Mouse (Mus musculus) liver, embryonic 13.5 days (tissue): Measurements from ENCODE around the gene Tmx1. TPM values are rescaled to one million over a fixed set of nuclear protein-coding genes. Genes with fewer than 3 reads are reported as not detected.
A peak's percentile ranks its signal among the peaks of the same experiment; 100 is the strongest.

ENCODE experiments used
- ATAC-seq: fragments of 200-750 bp; cut with Nextera tagmentation; 2 replicates; pipeline ENCODE4 v1.8.0; 2017; ENCODE audit warnings: low read depth, mild to moderate bottlenecking, moderate number of reproducible peaks, moderate library complexity
- DNase-seq: peaks from one replicate; pipeline ENCODE4 v3.0.0; 2022
- H3K27ac ChIP-seq: fragments of 300-500 bp; sonication (generic); 2 replicates; pipeline ENCODE4 v1.5.1; 2015; ENCODE audit warnings: moderate library complexity, mild to moderate bottlenecking, inconsistent platforms
- H3K27me3 ChIP-seq: fragments of 300-500 bp; sonication (generic); 2 replicates; pipeline ENCODE4 v1.6.1; 2015; ENCODE audit warnings: mild to moderate bottlenecking, inconsistent platforms
- H3K36me3 ChIP-seq: fragments of 300-500 bp; sonication (generic); 2 replicates; pipeline ENCODE4 v1.6.1; 2015; ENCODE audit warnings: mild to moderate bottlenecking, inconsistent platforms
- H3K4me1 ChIP-seq: fragments of 300-500 bp; sonication (generic); replicated peaks from 2 replicates; pipeline ENCODE4 v1.6.1; 2015; ENCODE audit warnings: inconsistent platforms
- H3K4me2 ChIP-seq: fragments of 300-500 bp; sonication (generic); 2 replicates; pipeline ENCODE4 v1.6.1; 2015; ENCODE audit warnings: inconsistent platforms, mild to moderate bottlenecking, moderate library complexity
- H3K4me3 ChIP-seq: fragments of 300-500 bp; sonication (generic); replicated peaks from 2 replicates; pipeline ENCODE4 v1.5.1; 2015; ENCODE audit warnings: mild to moderate bottlenecking, inconsistent platforms
- H3K9ac ChIP-seq: fragments of 300-500 bp; sonication (generic); 2 replicates; pipeline ENCODE4 v1.6.1; 2015; ENCODE audit warnings: mild to moderate bottlenecking, inconsistent platforms
- H3K9me3 ChIP-seq: fragments of 300-500 bp; sonication (generic); replicated peaks from 2 replicates; pipeline ENCODE4 v1.6.1; 2016; ENCODE audit warnings: inconsistent platforms
- WGBS: fragments of 180-500 bp; shearing (Covaris S2); methylation state at CpG from one replicate; pipeline ENCODE4 v1.1.7; 2015; ENCODE audit not compliant: insufficient replicate concordance; 5-methylcytosine and 5-hydroxymethylcytosine counted together
- polyA plus RNA-seq: library from polyadenylated mRNA; unstranded; fragments of >200 nt; fragmentation: Nextera tagmentation; extraction: Ambion mirVana; gene quantifications from 2 replicates; pipeline ENCODE4 v1.2.1, GENCODE M21; 2015

Gene Tmx1
- polyA plus RNA-seq, 1 experiment from 2014 or later, result 136 TPM

- H3K4me2 ChIP-seq, result no peak overlapping the region
- H3K9ac ChIP-seq, result no peak overlapping the region
- no peaks in the 10 kb centered on the region for H3K27me3 ChIP-seq
- no peak overlapping the region for H3K4me3 ChIP-seq
- H3K4me1 ChIP-seq, result no peaks in the 10 kb centered on the region
- no peaks in the 10 kb centered on the region for H3K36me3 ChIP-seq
- no peak overlapping the region for H3K27ac ChIP-seq
- WGBS, result 78% methylated on average over 10 of the region's 10 CpGs
- no peak for DNase-seq
- ATAC-seq, result no peak
- no peaks in the 10 kb centered on the region for H3K9me3 ChIP-seq
Observed at GRCm38 (mm10) chr12:70492441-70492840, 39.5 kb downstream of the Tmx1 start.

DNA sequence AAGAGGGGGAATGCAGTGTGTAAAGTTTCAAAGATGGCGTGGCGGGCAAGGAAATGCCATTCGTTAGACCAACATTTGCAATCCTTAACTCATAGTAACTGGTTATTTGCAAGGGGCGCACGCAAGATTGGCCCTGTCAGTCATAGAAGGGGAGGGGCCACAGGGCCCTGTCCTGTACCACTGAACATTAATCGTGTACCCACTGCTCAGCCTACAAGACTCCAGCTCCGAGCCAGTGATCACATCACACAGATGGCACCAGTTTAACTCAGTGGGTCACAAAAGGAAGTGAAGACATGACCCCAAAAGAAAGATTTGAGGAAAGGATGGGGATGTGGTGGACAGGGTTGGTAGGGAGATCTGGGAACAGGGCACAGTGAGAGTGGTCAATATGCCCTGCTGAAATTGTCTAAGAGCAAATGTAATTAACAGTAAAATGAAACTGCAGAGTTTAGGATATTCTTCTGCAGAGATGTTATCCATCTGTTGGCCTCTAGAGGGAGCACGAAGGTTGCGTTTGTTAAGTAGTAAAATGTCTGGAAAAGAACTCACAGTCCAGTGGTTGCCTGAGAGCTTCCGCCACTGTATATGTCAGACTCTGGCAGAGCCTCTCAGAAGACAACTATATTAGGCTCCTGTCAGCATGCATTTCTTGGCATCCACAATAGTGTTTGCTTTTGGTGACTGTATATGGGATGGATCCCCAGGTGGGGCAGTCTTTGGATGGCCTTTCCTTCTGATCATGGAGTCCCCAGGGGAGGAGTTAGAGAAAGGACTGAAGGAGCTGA is 41.8 kb downstream of the Tmx1 start:
- Histone ChIP-seq H3K9ac (no peak overlapping the region), H3K4me1 (no peaks in the 10 kb centered on the region), H3K36me3 (no peaks in the 10 kb centered on the region), H3K4me3 (no peak overlapping the region), H3K9me3 (no peaks in the 10 kb centered on the region), H3K27me3 (no peaks in the 10 kb centered on the region), H3K27ac (no peak overlapping the region), H3K4me2 (no peak overlapping the region)
- DNase-seq, result peak; percentile 13
- WGBS, result 46% methylated on average over 10 of the region's 10 CpGs
- ATAC-seq, result no peak

- no peak for ATAC-seq
Observed at GRCm38 (mm10) chr12:70495282-70495922, 42.5 kb downstream of the Tmx1 start.

GRCm38 (mm10) chr12:70498091-70498490 is 45.2 kb downstream of the Tmx1 start:
- no peak for DNase-seq
- no peaks in the 10 kb centered on the region for H3K27me3 ChIP-seq
- no peaks in the 10 kb centered on the region for H3K4me1 ChIP-seq
- no peak overlapping the region for H3K4me2 ChIP-seq
- ATAC-seq, result no peak
- H3K36me3 ChIP-seq, result no peaks in the 10 kb centered on the region
- H3K27ac ChIP-seq, result no peak overlapping the region
- H3K9ac ChIP-seq, result no peak overlapping the region
- no peak overlapping the region for H3K4me3 ChIP-seq
- 89% methylated on average over 3 of the region's 3 CpGs for WGBS
- no peaks in the 10 kb centered on the region for H3K9me3 ChIP-seq

More at GRCm38 (mm10) chr12:70495282-70495922, 42.5 kb downstream of the Tmx1 start:
- Histone ChIP-seq H3K36me3 (no peaks in the 10 kb centered on the region), H3K27ac (no peak overlapping the region), H3K4me1 (no peaks in the 10 kb centered on the region), H3K27me3 (no peaks in the 10 kb centered on the region), H3K9me3 (no peaks in the 10 kb centered on the region), H3K4me3 (no peak overlapping the region), H3K9ac (no peak overlapping the region), H3K4me2 (no peak overlapping the region)
- 45% methylated on average over 4 of the region's 4 CpGs for WGBS
- DNase-seq, result no peak

GRCm38 (mm10) chr12:70505971-70506370 is 53.1 kb downstream of the Tmx1 start:
- 62% methylated on average over 5 of the region's 5 CpGs for WGBS

DNA sequence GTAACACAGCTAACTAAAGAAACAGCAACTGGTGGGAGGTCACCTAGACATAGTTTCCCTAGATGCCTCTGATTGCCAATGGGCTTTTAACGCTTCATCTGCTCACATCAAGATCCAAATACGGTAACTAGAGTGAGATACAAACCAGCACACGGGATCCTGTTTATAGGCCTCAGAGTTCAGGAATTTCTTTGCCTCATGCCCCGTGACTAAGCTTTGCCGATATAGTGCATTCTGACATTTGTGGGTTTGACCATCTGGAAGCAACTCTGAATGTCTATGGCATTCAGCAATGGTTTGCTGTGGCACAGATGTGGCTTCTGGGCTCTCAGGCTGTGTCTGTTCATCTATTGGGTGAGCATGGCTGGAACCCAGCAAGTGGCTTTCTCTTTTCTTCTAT is 59.1 kb downstream of the Tmx1 start:
- Histone ChIP-seq H3K27ac (no peak overlapping the region), H3K27me3 (no peaks in the 10 kb centered on the region), H3K9ac (no peak overlapping the region), H3K4me3 (no peak overlapping the region), H3K4me2 (no peak overlapping the region), H3K36me3 (no peaks in the 10 kb centered on the region), H3K9me3 (no peaks in the 10 kb centered on the region), H3K4me1 (no peaks in the 10 kb centered on the region)
- DNase-seq (no peak), ATAC-seq (no peak)
- WGBS, result 79% methylated on average over 5 of the region's 5 CpGs

More at GRCm38 (mm10) chr12:70505971-70506370, 53.1 kb downstream of the Tmx1 start:
- H3K27ac ChIP-seq, result no peak overlapping the region
- no peak overlapping the region for H3K9ac ChIP-seq
- H3K9me3 ChIP-seq, result no peaks in the 10 kb centered on the region
- no peak overlapping the region for H3K4me3 ChIP-seq
- no peak overlapping the region for H3K4me2 ChIP-seq
- H3K27me3 ChIP-seq, result no peaks in the 10 kb centered on the region
- no peaks in the 10 kb centered on the region for H3K36me3 ChIP-seq
- H3K4me1 ChIP-seq, result no peaks in the 10 kb centered on the region
- DNase-seq (no peak), ATAC-seq (no peak)

DNA sequence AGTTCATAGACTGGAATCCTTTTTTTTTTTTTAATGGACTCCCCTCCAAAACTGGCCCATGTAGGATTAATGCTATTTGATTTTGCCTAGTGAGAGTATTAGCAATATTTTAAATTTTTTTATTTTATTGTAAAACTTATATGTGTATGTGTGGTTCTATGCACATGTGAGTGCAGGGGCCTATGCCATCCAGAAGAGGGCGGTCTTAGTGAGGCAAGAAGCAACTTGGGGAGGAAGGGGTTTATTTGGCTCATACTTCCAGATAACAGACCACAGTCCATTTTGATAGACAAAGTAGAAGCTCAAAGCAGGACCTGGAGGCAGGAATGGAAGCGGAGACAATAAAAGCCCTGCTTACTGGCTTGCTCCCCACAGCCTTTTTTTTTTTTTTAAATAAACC is 59.5 kb downstream of the Tmx1 start:
- Histone ChIP-seq H3K9ac (no peak overlapping the region), H3K36me3 (no peaks in the 10 kb centered on the region), H3K4me1 (no peaks in the 10 kb centered on the region), H3K9me3 (no peaks in the 10 kb centered on the region), H3K4me3 (no peak overlapping the region), H3K27me3 (no peaks in the 10 kb centered on the region), H3K27ac (no peak overlapping the region), H3K4me2 (no peak overlapping the region)
- DNase-seq, result no peak
- ATAC-seq, result no peak
- WGBS, result 83% methylated on average over 2 of the region's 2 CpGs

Other genes starting within 250 kb of the Tmx1 start
- gene Pygl, start 221.6 kb upstream of the Tmx1 start, polyA plus RNA-seq, result 32.8 and 42.5 TPM in 2 replicates
- 0.06 and 0.09 TPM in 2 replicates for gene Trim9, start 105.5 kb upstream of the Tmx1 start, polyA plus RNA-seq